Mouse (Mus musculus) CH12.LX (cell line): ENCODE measurements around the gene Slc35c1. TPM values are rescaled to one million over a fixed set of nuclear protein-coding genes. Genes with fewer than 3 reads are reported as not detected.

Experiments used
- DNase-seq: peaks from one replicate; pipeline ENCODE4 v3.0.0-alpha.2; 2013; ENCODE audit errors: extremely low read depth
- H3K27ac ChIP-seq: 2 replicates; pipeline ENCODE4 v1.5.1; 2012; ENCODE audit warnings: low read depth, mild to moderate bottlenecking, control low read depth, moderate library complexity; ENCODE audit not compliant: insufficient read depth
- H3K27me3 ChIP-seq: replicated peaks from 2 replicates; pipeline ENCODE3; 2012; ENCODE audit warnings: inconsistent platforms
- H3K36me3 ChIP-seq, 2 experiments: replicated peaks in 1 of 2; 2 replicates each; pipeline versions ENCODE3 to v1.6.1; 2012; ENCODE audit warnings: inconsistent platforms in 1 of 2, low read length in 1 of 2, mild to moderate bottlenecking in 1 of 2, mixed read lengths in 1 of 2, moderate library complexity in 1 of 2; ENCODE audit not compliant: control insufficient read depth in 1 of 2, insufficient read depth in 1 of 2
- H3K4me1 ChIP-seq, 2 experiments: 2 replicates each; pipeline ENCODE4 v1.6.1; 2012; ENCODE audit warnings: inconsistent platforms in 1 of 2, moderate library complexity in 1 of 2; ENCODE audit not compliant: insufficient read depth in 2 of 2, control insufficient read depth in 1 of 2
- H3K4me2 ChIP-seq: 2 replicates; pipeline ENCODE4 v1.6.1; 2012; ENCODE audit warnings: low read depth, mild to moderate bottlenecking, control low read depth; ENCODE audit not compliant: poor library complexity, insufficient read depth, severe bottlenecking
- H3K4me3 ChIP-seq, 3 experiments: fragments of 150-350 bp in 1 of 3; sonication (generic) in 1 of 3; replicated peaks in 1 of 3; 2 replicates each; pipeline versions ENCODE3 to v1.5.1; 2011 to 2012; ENCODE audit warnings: low read depth in 2 of 3, low read length in 2 of 3, mild to moderate bottlenecking in 2 of 3, moderate library complexity in 2 of 3, control low read depth in 1 of 3, improper control_type of control experiment in 1 of 3, inconsistent platforms in 1 of 3, mixed read lengths in 1 of 3; ENCODE audit not compliant: poor library complexity in 1 of 3
- H3K79me2 ChIP-seq: replicated peaks from 2 replicates; pipeline ENCODE4 v1.6.1; 2012; ENCODE audit warnings: mild to moderate bottlenecking, moderate library complexity; ENCODE audit not compliant: control insufficient read depth, poor library complexity, insufficient read depth, severe bottlenecking; ENCODE audit errors: extremely low read depth
- H3K9ac ChIP-seq: 2 replicates; pipeline ENCODE4 v1.6.1; 2012; ENCODE audit warnings: low read depth, mild to moderate bottlenecking, control low read depth, moderate library complexity; ENCODE audit not compliant: insufficient read depth
- H3K9me3 ChIP-seq: replicated peaks from 2 replicates; pipeline ENCODE3; 2012; ENCODE audit warnings: low read length, inconsistent platforms, mixed read lengths
- CTCF ChIP-seq, 2 experiments: IDR thresholded peaks in 1 of 2; conservative IDR thresholded peaks in 1 of 2; 2 replicates each; pipeline ENCODE4 v1.5.1; 2011 to 2012; ENCODE audit warnings: low read depth in 2 of 2, low read length in 2 of 2, improper control_type of control experiment in 1 of 2, inconsistent platforms in 1 of 2, mild to moderate bottlenecking in 1 of 2, moderate library complexity in 1 of 2
- ETS1 ChIP-seq: conservative IDR thresholded peaks from 2 replicates; pipeline ENCODE4 v1.6.1; 2012; ENCODE audit warnings: low read depth, mild to moderate bottlenecking, inconsistent platforms, low read length, improper control_type of control experiment, moderate library complexity
- IRF4 ChIP-seq: IDR thresholded peaks from 2 replicates; pipeline ENCODE4 v1.6.1; 2014; ENCODE audit warnings: low read depth, mild to moderate bottlenecking, inconsistent platforms, low read length, improper control_type of control experiment
- JUN ChIP-seq: IDR thresholded peaks from 2 replicates; pipeline ENCODE4 v1.6.1; 2011; ENCODE audit warnings: low read depth, mild to moderate bottlenecking, low read length, improper control_type of control experiment, moderate library complexity; ENCODE audit not compliant: insufficient read depth
- JUND ChIP-seq: conservative IDR thresholded peaks from 2 replicates; pipeline ENCODE4 v1.6.1; 2011; ENCODE audit warnings: low read depth, low read length, improper control_type of control experiment
- KAT2A ChIP-seq: IDR thresholded peaks from 2 replicates; pipeline ENCODE4 v1.6.1; 2012; ENCODE audit warnings: low read length, improper control_type of control experiment, inconsistent platforms; ENCODE audit not compliant: insufficient replicate concordance
- NELFE ChIP-seq: IDR thresholded peaks from 2 replicates; pipeline ENCODE4 v1.6.1; 2011; ENCODE audit warnings: low read depth, low read length, improper control_type of control experiment
- POLR2A ChIP-seq: IDR thresholded peaks from 2 replicates; pipeline ENCODE4 v1.6.1; 2011; ENCODE audit warnings: low read depth, mild to moderate bottlenecking, improper control_type of control experiment, low read length
- RAD21 ChIP-seq: IDR thresholded peaks from 2 replicates; pipeline ENCODE4 v1.6.1; 2011; ENCODE audit warnings: low read depth, mild to moderate bottlenecking, low read length, improper control_type of control experiment, moderate library complexity
- SIN3A ChIP-seq: IDR thresholded peaks from 2 replicates; pipeline ENCODE4 v1.6.1; 2012; ENCODE audit warnings: low read length, improper control_type of control experiment, inconsistent platforms
- SMC3 ChIP-seq: IDR thresholded peaks from 2 replicates; pipeline ENCODE4 v1.6.1; 2011; ENCODE audit warnings: low read depth, low read length, improper control_type of control experiment
- UBTF ChIP-seq: IDR thresholded peaks from 2 replicates; pipeline ENCODE4 v1.6.1; 2012; ENCODE audit warnings: low read depth, mild to moderate bottlenecking, inconsistent platforms, low read length, improper control_type of control experiment, moderate library complexity
- USF1 ChIP-seq: IDR thresholded peaks from 2 replicates; pipeline ENCODE4 v1.6.1; 2014; ENCODE audit warnings: low read depth, mild to moderate bottlenecking, inconsistent platforms, low read length, improper control_type of control experiment
- USF2 ChIP-seq: conservative IDR thresholded peaks from 2 replicates; pipeline ENCODE4 v1.6.1; 2011; ENCODE audit warnings: low read depth, low read length, improper control_type of control experiment
- ZKSCAN1 ChIP-seq: IDR thresholded peaks from 2 replicates; pipeline ENCODE4 v1.6.1; 2012; ENCODE audit warnings: low read depth, inconsistent platforms, low read length, improper control_type of control experiment, borderline replicate concordance
- ZMIZ1 ChIP-seq: IDR thresholded peaks from 2 replicates; pipeline ENCODE4 v1.6.1; 2012; ENCODE audit warnings: low read depth, mild to moderate bottlenecking, inconsistent platforms, low read length, improper control_type of control experiment
- dilution Hi-C: fragments of 300-500 bp; cut with MboI; formaldehyde crosslinking; loops from 2 replicates; pipeline ENCODE4 v1.14.3; 2020; ENCODE audit warnings: low sequenced_read_pairs; ENCODE audit not compliant: extremely low pct_unique_long_range_greater_than_20kb, extremely low pct_ligation_motif_present
- in situ Hi-C: fragments of 300-500 bp; cut with MboI; formaldehyde crosslinking; loops from 3 replicates; pipeline ENCODE4 v1.14.3; 2019; ENCODE audit warnings: low sequenced_read_pairs, low pct_ligation_motif_present, low pct_unique_long_range_greater_than_20kb, mixed read lengths
- polyA plus RNA-seq: library from polyadenylated mRNA; unstranded; fragments of >175 nt; gene quantifications from 2 replicates; pipeline ENCODE4 v1.2.1, GENCODE M21; 2012; ENCODE audit warnings: low read depth; ENCODE audit not compliant: insufficient read length
- total RNA-seq, 2 experiments: library from RNA; depleted of rRNA; stranded (reverse); fragments of 300-350 nt in 1 of 2; fragments of >200 nt in 1 of 2; gene quantifications; 2 replicates each; pipeline ENCODE4 v1.2.3; 2012 to 2014

Gene Slc35c1
- total RNA-seq (2012; rRNA removed) = 7.3 and 8.7 TPM in 2 replicates
- total RNA-seq (2014; rRNA removed) = 2.8 and 4.1 TPM in 2 replicates
- polyA plus RNA-seq = 18.4 and 22.7 TPM in 2 replicates

- H3K36me3 ChIP-seq = peaks cover 0 to 17% of the 10 kb centered on the region in 2 experiments
- H3K4me1 ChIP-seq = peaks cover 23 to 46% of the 10 kb centered on the region in 2 experiments
- TF ChIP-seq USF2 (no peak), IRF4 (no peak), KAT2A (no peak), UBTF (no peak), JUN (no peak), NELFE (no peak), ZKSCAN1 (no peak), ZMIZ1 (no peak), ETS1 (no peak), SMC3 (no peak), USF1 (no peak), SIN3A (no peak), RAD21 (no peak)
- TF ChIP-seq, all 38 proteins: peak for 0
- peak within 1 kb of the TSS; percentile 47 for H3K4me2 ChIP-seq
- in situ Hi-C loops (no loop called here), dilution Hi-C loops (no loop called here)
- H3K27me3 ChIP-seq = peaks cover 43% of the 10 kb centered on the region
- DNase-seq = no peak
- H3K9me3 ChIP-seq = peaks cover 8% of the 10 kb centered on the region
- H3K9ac ChIP-seq = peak within 1 kb of the TSS; percentile 60; the same call in 1 of the 2 replicates
- peak within 1 kb of the TSS; percentile 90 to 96 (median 92) for H3K4me3 ChIP-seq
- peak within 1 kb of the TSS; percentile 43; the same call in 1 of the 2 replicates for H3K27ac ChIP-seq
- H3K79me2 ChIP-seq = peaks cover 6% of the 10 kb centered on the region
These were observed at the start of gene Slc35c1 for GRCm38 (mm10) chr2:92459921-92460707. Gene Slc35c1 (minus strand): TSS chr2:92460538.

DNA sequence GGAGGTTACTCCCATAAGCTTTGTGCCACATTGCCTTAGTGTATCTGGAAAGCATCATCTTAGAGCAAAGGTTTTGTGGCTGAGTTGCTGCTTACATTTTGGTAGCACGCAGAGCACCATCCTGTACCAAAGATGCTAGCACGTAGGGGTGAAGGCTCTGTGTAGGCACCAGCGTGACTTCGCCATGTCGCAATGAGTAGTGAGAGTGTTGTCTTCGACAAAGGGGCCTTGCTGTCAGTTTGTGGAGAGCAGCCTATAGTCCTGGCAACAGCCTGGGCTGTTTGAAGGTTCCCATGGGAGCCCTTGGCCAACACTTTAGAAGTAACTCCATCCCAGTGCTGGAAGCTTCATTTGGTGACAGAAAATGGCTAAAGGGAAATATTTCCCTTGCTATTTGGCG is 45.0 kb upstream of the Slc35c1 start:
- Histone ChIP-seq H3K9ac (no peak overlapping the region), H3K4me3 (no peak overlapping the region), H3K4me2 (no peak overlapping the region), H3K4me1 (no peaks in the 10 kb centered on the region), H3K79me2 (no peaks in the 10 kb centered on the region), H3K27ac (no peak overlapping the region), H3K27me3 (peaks cover 68% of the 10 kb centered on the region), H3K36me3 (no peaks in the 10 kb centered on the region), H3K9me3 (peaks cover 6% of the 10 kb centered on the region)
- TF ChIP-seq POLR2A (no peak), CTCF (conservative IDR thresholded peaks at IDR 0.05 in 1 of 2, IDR thresholded peaks at IDR 0.05 in 1 of 2; ENCODE audit: low read depth in 2 of 2, low read length in 2 of 2) (no peak), JUND (no peak), JUN (no peak)
- in situ Hi-C loops = no loop called here
- dilution Hi-C loops = no loop called here
- DNase-seq = no peak
